Mouse (Mus musculus) heart, adult 8-10 months (tissue): Measurements from ENCODE around the gene Tenm2. TPM values are rescaled to one million over a fixed set of nuclear protein-coding genes. Genes with fewer than 3 reads are reported as not detected.

Experiments used
- DNase-seq: peaks from one replicate; pipeline ENCODE4 v3.0.0; 2022; ENCODE audit warnings: low spot score
- total RNA-seq, 4 experiments: library from RNA; stranded (reverse); gene quantifications; 2 replicates each; pipeline ENCODE4 v1.2.4; 2022

Gene Tenm2
- total RNA-seq, 4 experiments from 2014 or later, result 0.12 to 0.35 (median 0.27) TPM

- no peak for DNase-seq
Observed at GRCm38 (mm10) chr11:37107069-37107468, 128.7 kb downstream of the Tenm2 start.

- no peak for DNase-seq
Observed at GRCm38 (mm10) chr11:37079403-37079802, 156.4 kb downstream of the Tenm2 start.

DNA sequence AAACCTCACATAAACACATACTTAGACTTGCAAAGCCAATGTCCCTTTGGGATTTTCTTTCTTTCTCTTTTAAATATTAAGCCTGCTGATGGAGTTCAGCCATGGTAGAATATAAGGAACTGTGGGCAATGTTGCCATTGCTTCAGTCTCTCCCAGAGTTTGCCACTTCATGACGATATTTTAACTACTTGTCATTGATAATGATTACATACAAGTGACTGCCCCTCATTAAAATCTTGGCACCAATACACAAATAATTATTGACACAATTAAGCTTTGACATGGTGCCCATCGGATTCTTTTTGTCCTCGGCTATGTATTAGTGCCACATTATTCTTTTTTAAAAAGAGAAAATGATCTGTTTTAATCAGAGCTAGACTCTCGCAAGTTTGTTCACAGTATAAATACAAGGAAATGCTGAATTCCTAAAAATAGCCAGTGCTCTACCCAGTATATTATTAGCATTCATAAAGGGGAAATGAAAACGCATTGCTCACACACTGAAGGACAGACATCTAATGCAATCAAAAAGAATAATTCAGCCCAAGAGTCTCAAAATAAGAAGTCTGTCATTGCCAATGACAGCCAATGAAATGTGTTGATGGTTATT is 158.7 kb downstream of the Tenm2 start:
- no peak for DNase-seq

GRCm38 (mm10) chr11:37075349-37075748 is 160.4 kb downstream of the Tenm2 start:
- no peak for DNase-seq

GRCm38 (mm10) chr11:37065459-37065858 is 170.3 kb downstream of the Tenm2 start:
- no peak for DNase-seq

DNA sequence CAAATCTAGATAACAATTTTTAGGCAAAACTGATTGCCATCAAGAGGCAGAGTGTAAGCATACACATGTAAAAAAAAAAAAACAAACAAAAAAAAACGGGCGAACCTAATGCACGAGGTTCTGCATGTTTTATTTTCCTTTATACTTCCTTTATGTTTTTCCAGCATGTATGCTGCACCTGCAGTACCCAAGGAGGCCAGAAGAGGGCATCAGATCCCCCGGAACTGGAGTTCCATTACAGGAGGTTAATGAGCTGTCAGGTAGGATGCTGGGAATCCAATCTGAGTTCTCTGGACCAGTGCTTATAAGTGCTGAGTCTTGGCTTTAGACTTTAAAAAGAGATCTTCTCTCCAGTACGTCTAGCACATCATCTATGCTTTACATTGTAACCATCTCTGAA is 189.1 kb downstream of the Tenm2 start:
- DNase-seq, result no peak

DNA sequence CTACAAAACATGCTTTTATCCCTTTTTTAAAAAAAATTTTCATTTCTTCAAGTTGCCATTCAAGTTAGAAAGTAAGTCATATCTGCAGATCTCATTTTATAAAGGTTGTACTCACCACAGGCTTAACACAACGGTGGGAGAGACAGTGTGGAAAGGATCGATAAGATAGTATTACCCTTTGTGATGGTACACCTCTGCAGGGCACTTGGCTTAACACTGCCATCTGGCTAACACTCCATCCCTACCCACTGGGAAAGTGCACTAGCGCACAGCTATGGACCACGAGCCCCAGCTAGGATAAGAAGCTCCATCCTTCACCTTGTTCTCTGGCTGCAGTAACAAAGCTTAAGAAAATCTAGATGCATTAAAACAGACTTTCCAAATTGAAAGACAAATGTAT is 194.5 kb downstream of the Tenm2 start:
- no peak for DNase-seq

DNA sequence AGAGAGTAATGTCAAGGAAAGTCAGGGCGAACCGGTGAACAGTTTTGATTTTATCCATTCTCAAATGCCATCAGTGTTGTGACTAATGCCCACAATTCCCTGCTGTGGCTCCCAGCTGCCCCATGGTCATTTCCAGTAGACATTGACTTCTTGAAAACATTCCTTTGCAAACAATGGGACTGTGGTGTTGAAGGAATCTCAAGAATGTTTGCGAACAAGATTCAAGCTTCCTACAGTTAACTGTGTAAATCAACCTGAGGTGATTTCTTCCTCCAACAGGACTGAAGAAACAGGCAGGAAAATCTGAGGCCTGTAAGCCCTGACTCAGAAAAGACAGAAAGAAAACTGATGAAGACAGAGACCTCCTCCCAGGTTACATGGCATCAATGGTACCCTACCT is 196.5 kb downstream of the Tenm2 start:
- DNase-seq, result no peak

- no peak for DNase-seq
Observed at GRCm38 (mm10) chr11:37031305-37032055, 204.3 kb downstream of the Tenm2 start.

DNA sequence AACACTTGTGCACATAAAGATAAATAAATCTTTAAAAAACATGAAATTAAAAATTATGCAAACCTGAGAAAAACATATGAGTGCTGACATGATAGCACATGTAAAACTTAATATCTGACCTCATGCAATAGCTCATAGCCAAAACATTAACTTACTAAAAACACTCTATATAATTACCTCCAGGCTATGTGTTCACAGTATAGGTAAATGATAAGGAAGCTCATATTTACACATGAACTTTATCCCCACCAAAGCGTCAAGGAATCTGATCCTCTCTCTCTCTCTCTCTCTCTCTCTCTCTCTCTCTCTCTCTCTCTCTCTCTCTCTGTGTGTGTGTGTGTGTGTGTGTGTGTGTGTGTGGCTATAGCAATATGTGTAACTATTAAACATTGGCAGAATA is 223.9 kb downstream of the Tenm2 start:
- DNase-seq, result no peak

DNA sequence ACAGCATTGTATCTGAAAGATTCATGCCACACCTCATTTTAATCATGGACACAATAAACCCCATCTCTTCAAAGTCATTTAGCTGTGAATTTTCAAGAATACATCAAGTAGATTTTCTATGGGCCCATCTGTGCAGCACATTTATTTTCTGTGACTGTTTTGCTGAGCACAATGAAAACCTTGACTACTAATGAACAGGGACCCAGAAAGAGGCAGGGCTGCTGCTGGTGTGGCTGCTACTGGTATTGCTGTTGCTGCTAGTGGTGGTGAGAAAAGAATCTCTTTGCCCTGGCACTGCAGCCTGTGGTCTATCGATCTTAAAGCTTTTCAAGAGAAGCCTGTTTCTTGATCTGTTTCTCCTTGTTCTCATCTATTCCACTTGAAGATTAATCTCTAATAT is 226.5 kb downstream of the Tenm2 start:
- no peak for DNase-seq

- DNase-seq, result no peak
Observed at GRCm38 (mm10) chr11:36997668-36998067, 238.1 kb downstream of the Tenm2 start.

- DNase-seq, result no peak
Observed at GRCm38 (mm10) chr11:36990895-36991294, 244.9 kb downstream of the Tenm2 start.

GRCm38 (mm10) chr11:36988776-36989565 is 246.8 kb downstream of the Tenm2 start:
- no peak for DNase-seq

GRCm38 (mm10) chr11:36974142-36974541 is 261.6 kb downstream of the Tenm2 start:
- no peak for DNase-seq

GRCm38 (mm10) chr11:36958102-36958501 is 277.7 kb downstream of the Tenm2 start:
- no peak for DNase-seq

DNA sequence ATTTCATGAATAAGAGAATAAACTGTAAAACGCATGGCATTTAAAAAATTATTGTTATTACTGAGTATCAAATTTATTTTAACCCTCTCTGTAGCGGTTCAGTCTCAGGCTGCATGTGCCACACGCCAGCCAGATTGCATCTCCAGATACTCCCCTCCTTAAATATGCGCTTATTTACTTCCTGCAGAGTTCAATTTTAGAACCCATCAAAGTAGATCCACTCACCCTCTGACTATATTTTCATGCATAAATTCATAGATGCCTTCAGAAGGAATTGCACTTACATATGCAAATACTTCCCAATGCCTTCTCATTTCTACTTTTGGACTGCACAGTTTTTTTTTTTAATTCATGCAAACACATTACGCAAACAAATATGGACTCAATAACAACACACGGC is 294.3 kb downstream of the Tenm2 start:
- no peak for DNase-seq

DNA sequence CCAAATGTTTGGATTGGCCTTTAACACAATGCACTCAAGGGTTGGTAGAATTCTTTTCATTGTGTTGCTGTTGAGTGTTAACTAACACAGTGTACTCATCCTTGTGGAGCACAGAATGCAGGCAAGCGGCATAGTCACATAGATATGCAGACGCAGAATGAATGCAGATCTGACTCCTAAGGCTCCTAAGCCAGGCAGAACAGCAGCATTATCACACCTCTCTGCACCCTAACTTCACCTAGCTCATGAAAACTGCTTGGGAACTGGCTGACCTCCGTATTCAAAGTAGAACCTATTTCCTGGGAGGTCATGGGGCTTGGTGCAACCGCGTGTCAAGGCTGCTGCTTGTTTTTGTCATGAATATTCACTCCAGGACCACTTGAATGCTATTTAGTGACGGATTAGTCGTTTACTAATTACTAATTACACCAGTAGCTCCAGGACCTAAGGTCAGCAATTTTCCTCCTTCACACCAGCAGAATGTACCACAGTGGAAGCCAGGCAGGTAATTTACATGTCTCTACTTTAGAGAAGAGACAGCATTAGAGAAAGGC is 295.1 kb downstream of the Tenm2 start:
- DNase-seq, result no peak

DNA sequence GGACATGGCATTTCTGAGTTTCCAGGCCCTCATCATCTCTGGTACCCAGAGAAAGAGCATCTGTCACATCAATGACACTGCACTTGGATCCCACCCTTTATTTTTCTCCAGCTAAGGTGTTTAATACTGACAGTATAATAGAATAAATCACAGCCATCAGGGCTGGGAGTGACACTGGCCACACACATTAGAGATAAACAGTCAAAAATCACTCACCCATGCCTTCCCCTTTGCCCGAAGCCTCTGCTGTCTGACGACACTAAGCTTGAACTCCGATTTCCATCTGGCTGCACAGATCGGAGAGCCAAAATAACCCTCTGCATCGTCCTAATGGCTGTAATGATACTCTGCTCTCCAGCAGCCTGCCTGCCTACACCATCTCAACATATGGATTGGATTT is 305.9 kb downstream of the Tenm2 start:
- DNase-seq, result no peak

- DNase-seq, result no peak
Observed at GRCm38 (mm10) chr11:36926705-36927406, 308.9 kb downstream of the Tenm2 start.

DNA sequence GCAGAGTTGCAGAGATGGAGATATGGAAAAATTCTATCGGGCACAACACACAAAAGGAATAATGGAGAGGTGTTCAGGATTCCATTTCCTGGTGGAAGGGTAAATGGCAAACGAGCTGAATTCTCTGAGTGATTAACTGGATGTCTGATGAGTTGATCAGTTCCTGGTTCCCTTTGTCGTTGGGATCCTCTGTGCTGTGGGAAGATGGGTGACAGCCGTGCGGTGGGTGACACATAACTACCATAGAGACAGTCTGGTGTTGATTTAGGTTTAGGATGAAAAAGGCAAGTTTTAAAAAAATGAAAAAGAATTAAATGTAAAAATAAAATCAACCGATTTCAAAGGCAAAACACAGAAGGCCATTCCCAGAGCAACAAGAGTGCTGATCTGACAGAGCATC is 316.5 kb downstream of the Tenm2 start:
- no peak for DNase-seq

GRCm38 (mm10) chr11:36911406-36911805 is 324.4 kb downstream of the Tenm2 start:
- DNase-seq, result no peak
